Mouse (Mus musculus): ENCODE data around the gene Ndufb4.
"Not testable (repeated sequence)": the region's sequence is repeated elsewhere in the genome, so short reads cannot be mapped to it uniquely, and the experiment has no call there.

The Ndufb4 gene

GRCm38 (mm10) chr16:37680216-37680615 lies 26.0 kb upstream of the Ndufb4 start:
- DNase-seq (ENCODE audit: low spot score in 2 of 2): no peak

- no peak for DNase-seq (ENCODE audit: low spot score in 2 of 2)
Measured at GRCm38 (mm10) chr16:37677586-37677985, 23.3 kb upstream of the Ndufb4 start.

- DNase-seq (ENCODE audit: low spot score in 2 of 2): no peak
Measured at GRCm38 (mm10) chr16:37676677-37677072, 22.4 kb upstream of the Ndufb4 start.

- no peak for DNase-seq (ENCODE audit: low spot score in 2 of 2)
Measured at GRCm38 (mm10) chr16:37676024-37676676, 21.9 kb upstream of the Ndufb4 start.

DNA sequence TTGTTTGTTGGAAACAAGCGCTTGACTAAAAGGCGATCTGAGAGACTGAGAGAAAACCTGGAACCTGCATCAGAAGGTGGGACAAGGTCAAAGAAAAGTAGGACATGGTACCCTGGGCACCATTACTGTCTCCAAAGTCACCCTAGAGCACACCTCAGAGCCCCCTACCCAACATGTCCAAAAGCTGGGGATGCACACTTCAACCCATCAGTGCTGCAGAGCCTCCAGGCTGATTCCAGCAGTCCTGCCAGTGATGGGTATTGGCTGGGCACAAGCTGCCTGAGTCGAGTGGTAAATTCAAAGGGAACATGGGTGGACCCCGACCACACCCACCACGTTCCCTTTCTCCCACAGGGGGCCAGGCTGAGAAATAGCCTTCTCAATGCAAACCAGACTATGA lies 21.1 kb upstream of the Ndufb4 start:
- no peak for DNase-seq (ENCODE audit: low spot score in 2 of 2)

- no peak for DNase-seq (ENCODE audit: low spot score in 2 of 2)
Measured at GRCm38 (mm10) chr16:37670666-37671283, 16.5 kb upstream of the Ndufb4 start.

DNA sequence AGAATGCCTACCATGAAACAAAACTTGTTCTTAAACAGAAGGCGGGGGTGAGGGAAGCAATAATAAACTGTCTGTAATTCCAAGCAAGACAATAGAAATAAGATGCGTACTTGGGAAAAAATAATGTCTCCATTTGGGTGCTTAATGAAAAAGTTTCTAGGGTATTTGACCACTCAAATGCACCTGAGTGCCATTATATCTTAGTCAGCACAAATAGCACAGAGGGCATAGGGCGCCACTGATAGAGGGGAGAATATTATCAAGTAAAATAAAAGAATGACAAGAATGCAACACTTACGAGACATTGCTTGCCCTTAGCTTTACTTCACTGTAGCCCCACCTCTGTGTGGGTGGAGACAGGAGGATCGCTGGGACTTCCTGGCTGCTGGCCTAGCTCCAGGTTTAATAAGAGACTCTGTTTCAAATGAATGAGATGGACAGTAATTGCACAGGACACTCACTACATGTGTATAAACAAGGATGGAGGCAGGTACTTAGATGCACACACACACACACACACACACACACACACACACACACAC lies 11.2 kb upstream of the Ndufb4 start:
- DNase-seq (ENCODE audit: low spot score in 2 of 2): no peak

DNA sequence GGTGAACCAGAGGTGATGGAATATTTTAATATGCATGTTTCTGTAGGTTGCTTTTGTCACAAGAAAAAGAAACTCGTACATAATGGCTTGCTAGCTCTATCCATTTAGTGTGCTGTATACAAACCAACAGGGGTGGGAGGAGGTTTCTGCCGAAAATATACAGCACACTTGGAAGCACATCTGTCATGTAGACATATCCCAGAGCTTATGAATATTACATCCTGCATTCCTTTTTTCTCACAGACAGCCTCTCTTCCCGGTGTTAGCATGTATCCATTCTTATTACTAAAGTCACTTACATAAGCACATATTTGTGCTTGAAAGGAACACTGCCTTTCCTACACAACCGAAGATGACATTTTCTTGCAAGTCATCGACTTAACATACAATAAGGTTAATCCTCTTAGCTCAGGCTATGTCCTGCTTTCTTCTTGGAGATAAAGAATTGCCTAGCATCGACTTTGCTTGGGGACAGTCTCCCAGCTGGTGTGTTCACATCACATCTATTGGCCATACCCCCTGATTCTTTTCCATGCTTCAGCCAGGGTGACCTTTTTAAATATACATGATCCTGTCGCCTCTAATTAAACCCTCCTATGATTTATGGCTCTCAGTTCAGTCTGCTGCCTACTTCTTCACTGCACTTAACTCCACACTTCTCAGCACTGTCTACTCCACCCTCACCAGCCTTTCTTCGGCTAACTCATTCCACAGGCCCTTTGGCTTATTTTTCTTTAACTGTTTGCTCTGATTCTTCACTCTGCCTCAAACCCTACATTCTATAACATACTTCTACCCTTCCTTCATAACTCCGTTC lies 9.6 kb upstream of the Ndufb4 start:
- DNase-seq (ENCODE audit: low spot score in 2 of 2): no peak

- no peak for DNase-seq (ENCODE audit: low spot score in 2 of 2)
Measured at GRCm38 (mm10) chr16:37656796-37657195, 2.5 kb upstream of the Ndufb4 start.

DNA sequence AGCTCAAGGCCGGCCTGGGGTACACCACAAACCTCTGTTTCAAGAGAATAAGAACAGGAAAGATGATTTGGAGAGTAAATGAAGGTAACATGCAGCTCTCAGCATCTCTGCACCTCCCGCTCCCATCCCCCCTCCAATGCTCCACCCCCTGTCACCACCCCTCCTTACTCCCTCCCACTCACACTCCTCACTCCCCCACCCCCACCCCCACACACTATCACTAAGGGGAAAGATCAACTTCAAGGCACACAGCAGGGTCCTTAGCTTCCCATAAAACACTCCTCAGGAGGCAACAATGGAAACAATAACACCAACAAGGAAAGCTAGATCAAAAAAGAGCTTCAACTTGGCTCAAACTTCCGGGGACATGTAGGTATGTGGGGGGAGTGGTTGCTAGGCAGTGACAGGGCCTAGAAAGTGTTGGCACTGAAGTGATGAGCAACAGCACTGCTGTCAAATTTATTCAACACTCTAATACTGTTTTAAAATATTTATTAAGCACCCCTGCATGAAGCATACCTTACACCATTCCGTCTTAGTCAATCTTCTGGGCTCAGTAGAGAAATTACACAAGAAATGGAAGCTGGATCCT lies 1.6 kb upstream of the Ndufb4 start:
- DNase-seq (ENCODE audit: low spot score in 2 of 2): no peak

DNA sequence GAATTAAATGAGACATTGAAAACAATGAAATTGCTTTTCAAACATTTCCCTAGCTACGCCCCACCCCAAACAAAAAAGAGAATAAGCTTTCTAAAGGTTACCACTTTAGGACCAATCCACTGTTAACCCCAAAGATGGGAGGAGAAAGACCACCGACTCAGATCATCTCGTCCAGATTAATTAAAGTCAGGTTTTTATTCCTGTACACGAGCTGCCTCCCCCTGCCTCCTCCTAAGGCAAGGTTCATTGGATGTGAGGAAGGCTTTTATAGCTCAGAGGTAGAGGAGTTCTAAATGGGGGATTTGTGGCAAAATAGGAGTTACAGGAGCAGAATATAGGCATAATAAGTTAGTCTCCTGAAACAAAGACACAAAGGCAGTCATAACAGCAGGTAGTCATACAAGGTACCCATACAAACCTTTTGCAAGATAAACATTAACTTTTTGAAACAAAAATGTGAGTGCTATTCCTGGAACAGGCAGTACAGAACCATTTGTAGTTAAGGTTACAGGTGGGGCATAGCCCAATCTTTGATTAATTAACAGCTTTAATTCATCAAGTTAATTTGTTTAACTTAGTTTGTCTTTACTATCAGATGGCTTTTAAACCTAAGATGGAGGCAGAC lies 690 bp upstream of the Ndufb4 start:
- DNase-seq (ENCODE audit: low spot score in 2 of 2): no peak

DNA sequence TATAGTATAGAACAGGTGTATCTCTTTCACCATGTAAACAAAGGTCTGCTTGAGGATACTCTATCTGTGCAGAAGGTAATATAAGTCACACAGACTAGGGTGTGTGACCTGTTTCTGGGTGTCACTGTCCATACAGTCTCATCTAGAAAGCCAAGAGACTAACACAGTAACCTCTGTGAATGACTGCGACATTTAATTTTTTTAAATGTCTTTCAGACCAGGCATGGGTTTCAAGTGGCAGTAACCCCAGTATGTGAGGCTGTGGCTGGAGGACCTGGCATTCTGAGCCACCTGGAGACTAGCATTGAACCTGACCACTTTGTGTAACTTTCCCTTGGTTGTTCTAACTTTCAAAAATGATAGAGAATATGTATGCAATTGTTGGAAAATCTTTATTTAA lies 1.2 kb downstream of the Ndufb4 start:
- no peak for DNase-seq (ENCODE audit: low spot score in 2 of 2)

- DNase-seq (ENCODE audit: low spot score in 2 of 2): no peak
Measured at GRCm38 (mm10) chr16:37652654-37653053, 1.6 kb downstream of the Ndufb4 start.

- DNase-seq (ENCODE audit: low spot score in 2 of 2): no peak
Measured at GRCm38 (mm10) chr16:37651467-37651866, 2.8 kb downstream of the Ndufb4 start.

DNA sequence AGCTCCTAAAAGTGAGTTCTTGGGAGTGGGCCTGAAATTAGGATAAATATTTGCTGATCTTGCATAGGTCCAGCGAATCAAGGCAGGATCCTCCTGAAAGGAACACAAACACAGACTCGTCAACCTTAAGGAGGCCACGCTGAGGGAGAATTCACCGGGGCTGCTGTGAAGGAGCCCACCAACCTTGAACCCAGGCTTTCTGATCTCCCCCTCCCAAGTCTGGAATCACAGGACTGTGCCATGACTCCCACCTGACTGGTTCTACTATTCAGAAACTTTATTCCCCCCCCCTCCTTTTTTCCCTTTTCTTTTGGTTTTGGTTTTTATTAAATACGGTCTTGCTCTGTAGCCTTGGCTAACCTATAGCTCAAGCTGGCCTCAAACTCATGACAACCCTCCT lies 5.2 kb downstream of the Ndufb4 start:
- no peak for DNase-seq (ENCODE audit: low spot score in 2 of 2)

DNA sequence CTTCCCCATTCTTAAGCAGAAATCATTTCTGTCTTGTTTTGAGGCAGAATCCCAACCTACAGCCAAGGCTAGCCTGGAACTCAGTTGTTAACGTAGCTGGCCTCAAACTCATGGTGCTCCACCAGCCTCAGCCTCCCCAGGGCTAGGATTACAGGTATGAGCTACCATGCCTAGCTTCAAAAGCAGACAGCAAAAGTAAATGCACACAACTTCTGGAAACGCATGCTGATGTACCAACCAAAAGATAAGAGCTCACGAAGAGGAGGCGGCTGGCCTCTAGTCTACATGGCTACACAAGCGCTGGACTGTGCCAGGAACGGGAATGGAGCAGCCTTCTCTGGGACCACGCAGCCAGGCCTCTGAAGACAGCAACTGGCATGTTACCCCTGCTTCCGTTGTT lies 6.3 kb downstream of the Ndufb4 start:
- no peak for DNase-seq (ENCODE audit: low spot score in 2 of 2)

- DNase-seq (ENCODE audit: low spot score in 2 of 2): no peak
Measured at GRCm38 (mm10) chr16:37647067-37647466, 7.2 kb downstream of the Ndufb4 start.

GRCm38 (mm10) chr16:37645799-37646198 lies 8.5 kb downstream of the Ndufb4 start:
- no peak for DNase-seq (ENCODE audit: low spot score in 2 of 2)

- no peak for DNase-seq (ENCODE audit: low spot score in 2 of 2)
Measured at GRCm38 (mm10) chr16:37645211-37645610, 9.0 kb downstream of the Ndufb4 start.

DNA sequence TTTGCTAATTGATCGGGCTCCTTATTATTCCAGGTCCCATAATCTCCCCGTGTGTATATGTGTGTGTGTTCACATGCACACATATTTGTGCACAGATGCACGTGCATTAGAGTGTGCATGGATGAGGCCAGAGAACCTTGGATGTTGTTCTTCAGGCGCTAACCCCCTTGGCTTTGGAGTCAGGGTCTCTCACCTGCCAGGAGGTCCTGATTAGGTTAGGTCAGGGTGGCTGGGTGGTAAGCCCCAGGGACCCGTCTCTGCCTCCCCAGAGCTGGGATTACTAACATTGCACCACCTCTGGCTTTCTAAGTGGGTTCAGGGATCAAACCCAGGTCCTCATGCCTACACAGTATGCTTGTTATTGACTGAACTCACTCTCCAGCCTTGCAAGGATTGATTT lies 9.8 kb downstream of the Ndufb4 start:
- DNase-seq (ENCODE audit: low spot score in 2 of 2): no peak

- DNase-seq (ENCODE audit: low spot score in 2 of 2): not testable (repeated sequence)
Measured at GRCm38 (mm10) chr16:37640522-37640921, 13.7 kb downstream of the Ndufb4 start.

DNA sequence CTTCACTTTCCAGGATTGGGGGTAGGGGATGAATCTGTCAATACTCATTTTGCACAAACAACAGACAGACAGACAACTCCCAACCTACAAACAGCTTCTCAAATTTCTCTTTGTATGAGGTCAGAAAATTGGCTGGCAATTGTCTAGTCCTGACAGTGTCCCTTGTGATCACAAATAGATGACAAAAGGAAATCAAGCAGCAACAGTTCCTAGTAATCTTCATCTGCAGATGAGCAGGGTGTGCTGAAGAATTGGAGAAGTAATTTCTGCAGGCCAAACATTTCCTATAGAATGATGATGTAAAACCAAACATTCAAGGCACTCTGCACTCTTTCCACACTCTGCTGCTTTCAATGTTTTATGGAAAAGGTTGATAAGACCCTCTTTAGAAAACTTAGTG lies 16.5 kb downstream of the Ndufb4 start:
- DNase-seq (ENCODE audit: low spot score in 2 of 2): no peak

Measured in natural killer cell, adult 2 months (primary cell).